In the genomic region with DNA sequence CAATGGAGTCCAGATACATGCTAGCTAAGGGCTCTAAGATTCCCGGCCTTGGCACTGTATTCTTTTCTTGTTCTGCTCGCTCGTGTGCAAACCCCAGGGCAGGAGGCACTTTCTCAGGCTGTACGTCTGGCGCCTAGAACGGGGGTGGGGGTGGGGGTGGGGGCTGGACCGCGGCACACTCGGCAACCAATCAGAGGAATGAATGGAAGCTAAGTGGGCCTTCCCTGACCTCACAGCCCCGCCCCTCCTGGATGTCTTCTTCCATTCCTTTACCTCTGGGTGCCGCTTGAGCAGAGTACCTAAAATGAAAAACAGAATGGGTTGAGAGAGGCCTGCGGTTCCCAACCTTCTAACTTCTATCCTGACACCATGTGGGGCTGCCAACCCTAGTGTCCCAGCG, we compare ENCODE assay signal across 15 mouse cellular contexts. TPM values are rescaled to one million over a fixed set of nuclear protein-coding genes. Genes with fewer than 3 reads are reported as not detected.
DNase-seq lines count a peak whose midpoint lies in the region; ATAC-seq and TF ChIP-seq lines count a peak whose summit lies in the region.
"Had no signal": no experiment of that assay in that cellular context is flagged by ENCODE, and none has a peak within 500 bp of the region (broad histone marks: within the 10 kb centered on the region; RNA-seq: fewer than 3 reads in every experiment).

No protein-coding gene starts in this region.

- no peak overlapping the region for H3K9ac ChIP-seq in forebrain, embryonic 16.5 days (replicated peaks; ENCODE audit: low read depth, low read length)
- H3K9ac ChIP-seq in lung, embryonic 14.5 days, result no peak overlapping the region
- H3K9ac ChIP-seq in embryonic facial prominence, embryonic 14.5 days (ENCODE audit: low read depth, low read length), result no peak overlapping the region
- H3K9ac ChIP-seq in limb, embryonic 15.5 days, result no peak overlapping the region
- H3K9ac ChIP-seq in lung, postnatal 0 days (replicated peaks; ENCODE audit: low read depth), result no peak overlapping the region
- H3K9ac ChIP-seq: lung, embryonic 15.5 days had no signal

- H3K27ac ChIP-seq in forebrain, embryonic 10.5 days, result peak overlapping the region; percentile 35; the same call in 1 of the 2 replicates
- no peak overlapping the region for H3K27ac ChIP-seq in forebrain, embryonic 16.5 days (ENCODE audit: low read length)
- no peak overlapping the region for H3K27ac ChIP-seq in lung, embryonic 14.5 days (ENCODE audit: low read depth)
- no peak overlapping the region for H3K27ac ChIP-seq in embryonic facial prominence, embryonic 14.5 days (replicated peaks; ENCODE audit: low read depth, low read length)
- H3K27ac ChIP-seq in limb, embryonic 15.5 days, result no peak overlapping the region
- no peak overlapping the region for H3K27ac ChIP-seq in lung, postnatal 0 days (ENCODE audit: low read length)
- H3K27ac ChIP-seq: lung, embryonic 15.5 days had no signal

- peaks cover 30% of the 10 kb centered on the region for H3K4me1 ChIP-seq in forebrain, embryonic 10.5 days
- H3K4me1 ChIP-seq in forebrain, embryonic 16.5 days (replicated peaks; ENCODE audit: control insufficient read depth, insufficient read depth, low read length), result peaks cover 6% of the 10 kb centered on the region
- H3K4me1 ChIP-seq in lung, embryonic 14.5 days (ENCODE audit: insufficient read depth), result peaks cover 12% of the 10 kb centered on the region
- H3K4me1 ChIP-seq in embryonic facial prominence, embryonic 14.5 days (ENCODE audit: control insufficient read depth, insufficient read depth, low read length), result peaks cover 28% of the 10 kb centered on the region
- peaks cover 35% of the 10 kb centered on the region for H3K4me1 ChIP-seq in limb, embryonic 15.5 days
- peaks cover 9% of the 10 kb centered on the region for H3K4me1 ChIP-seq in lung, postnatal 0 days (ENCODE audit: insufficient read depth, low read depth, low read length)

- no peaks in the 10 kb centered on the region for H3K9me3 ChIP-seq in forebrain, embryonic 10.5 days
- H3K9me3 ChIP-seq in forebrain, embryonic 16.5 days (ENCODE audit: control insufficient read depth, low read length), result no peaks in the 10 kb centered on the region
- H3K9me3 ChIP-seq in lung, embryonic 14.5 days (ENCODE audit: low read depth, low read length), result no peaks in the 10 kb centered on the region
- H3K9me3 ChIP-seq in embryonic facial prominence, embryonic 14.5 days (ENCODE audit: control insufficient read depth, low read length), result no peaks in the 10 kb centered on the region
- H3K9me3 ChIP-seq in limb, embryonic 15.5 days, result no peaks in the 10 kb centered on the region
- H3K9me3 ChIP-seq in lung, postnatal 0 days (ENCODE audit: low read length), result no peaks in the 10 kb centered on the region
- H3K9me3 ChIP-seq: lung, embryonic 15.5 days had no signal

- no peak for ATAC-seq in forebrain, embryonic 16.5 days
- no peak for ATAC-seq in lung, embryonic 14.5 days (ENCODE audit: insufficient read depth)
- ATAC-seq in embryonic facial prominence, embryonic 14.5 days (ENCODE audit: low read depth), result no peak
- 0 out of 2 replicates have a peak, but pooled peaks have one; percentile 21 for ATAC-seq in limb, embryonic 15.5 days (ENCODE audit: insufficient number of reproducible peaks, low FRiP score, low TSS enrichment, low read depth)
- no peak for ATAC-seq in lung, postnatal 0 days
- ATAC-seq: intestine, embryonic 16.5 days had no signal

- H3K36me3 ChIP-seq in forebrain, embryonic 10.5 days (replicated peaks), result peaks cover 12% of the 10 kb centered on the region; the same call in 1 of the 2 replicates
- no peaks in the 10 kb centered on the region for H3K36me3 ChIP-seq in forebrain, embryonic 16.5 days (ENCODE audit: control insufficient read depth, insufficient read depth)
- H3K36me3 ChIP-seq in lung, embryonic 14.5 days (ENCODE audit: insufficient read depth), result peaks cover 53% of the 10 kb centered on the region
- H3K36me3 ChIP-seq in embryonic facial prominence, embryonic 14.5 days (ENCODE audit: control insufficient read depth, insufficient read depth, low read length), result peaks cover 17% of the 10 kb centered on the region
- peaks cover 34% of the 10 kb centered on the region for H3K36me3 ChIP-seq in limb, embryonic 15.5 days
- peaks cover 17% of the 10 kb centered on the region for H3K36me3 ChIP-seq in lung, postnatal 0 days (ENCODE audit: insufficient read depth, low read length)

- TF ChIP-seq CTCF in lung, embryonic 14.5 days (IDR thresholded peaks at IDR 0.05; ENCODE audit: low read depth), result no peak
- no peak for TF ChIP-seq CTCF in lung, postnatal 0 days (IDR thresholded peaks at IDR 0.05)

- peak; percentile 42 for DNase-seq in forebrain, embryonic 10.5 days (ENCODE audit: extremely low spot score, low spot score)
- peak; percentile 28 for DNase-seq in lung, embryonic 14.5 days
- no peak for DNase-seq in lung, postnatal 14 days
- DNase-seq in embryonic facial prominence, embryonic 14.5 days (ENCODE audit: low spot score), result peak; percentile 54
- DNase-seq in ovary, adult 18-20 months (ENCODE audit: low spot score), result no peak
- no peak for DNase-seq in lung, postnatal 0 days (ENCODE audit: low spot score)
- DNase-seq: adrenal gland, postnatal 10 days; cerebellum, adult 11 months; right cerebral cortex, adult 18-20 months; thymus, postnatal 25 days had no signal

- TF ChIP-seq EP300 in lung, postnatal 0 days (IDR thresholded peaks at IDR 0.05), result no peak

- WGBS in forebrain, embryonic 10.5 days, result 9% methylated on average over 13 of the region's 13 CpGs
- 9% methylated on average over 13 of the region's 13 CpGs for WGBS in forebrain, embryonic 16.5 days
- WGBS in lung, embryonic 14.5 days, result 18% methylated on average over 13 of the region's 13 CpGs
- whole genome bisulfite sequencing in embryonic facial prominence, embryonic 14.5 days, result 14% methylated on average over 13 of the region's 13 CpGs
- WGBS in limb, embryonic 15.5 days, result 14% methylated on average over 13 of the region's 13 CpGs
- WGBS in lung, postnatal 0 days, result 31% methylated on average over 13 of the region's 13 CpGs

- no peak overlapping the region for H3K4me2 ChIP-seq in forebrain, embryonic 16.5 days (ENCODE audit: low read length)
- no peak overlapping the region for H3K4me2 ChIP-seq in lung, embryonic 14.5 days
- 0 out of 2 replicates have a peak overlapping the region, but pooled peaks have one; percentile 12 for H3K4me2 ChIP-seq in embryonic facial prominence, embryonic 14.5 days (ENCODE audit: low read depth, low read length)
- H3K4me2 ChIP-seq in limb, embryonic 15.5 days, result no peak overlapping the region
- H3K4me2 ChIP-seq in lung, postnatal 0 days (replicated peaks; ENCODE audit: low read depth, low read length), result no peak overlapping the region
- H3K4me2 ChIP-seq: lung, embryonic 15.5 days had no signal

- H3K4me3 ChIP-seq in forebrain, embryonic 10.5 days, result peak overlapping the region; percentile 15; the same call in 1 of the 2 replicates
- no peak overlapping the region for H3K4me3 ChIP-seq in forebrain, embryonic 16.5 days (replicated peaks; ENCODE audit: low read length)
- H3K4me3 ChIP-seq in lung, embryonic 14.5 days (ENCODE audit: low read depth, low read length), result no peak overlapping the region
- no peak overlapping the region for H3K4me3 ChIP-seq in embryonic facial prominence, embryonic 14.5 days (ENCODE audit: low read depth, low read length)
- H3K4me3 ChIP-seq in limb, embryonic 15.5 days, result no peak overlapping the region
- no peak overlapping the region for H3K4me3 ChIP-seq in lung, postnatal 0 days (ENCODE audit: low read depth, low read length)
- H3K4me3 ChIP-seq: erythroblast, embryonic 14.5 days; lung, embryonic 15.5 days had no signal

- peaks cover 22% of the 10 kb centered on the region for H3K27me3 ChIP-seq in forebrain, embryonic 10.5 days (ENCODE audit: poor library complexity, severe bottlenecking)
- H3K27me3 ChIP-seq in forebrain, embryonic 16.5 days (replicated peaks; ENCODE audit: control insufficient read depth, insufficient read depth, low read length), result no peaks in the 10 kb centered on the region
- no peaks in the 10 kb centered on the region for H3K27me3 ChIP-seq in lung, embryonic 14.5 days (ENCODE audit: insufficient read depth, low read length)
- H3K27me3 ChIP-seq in embryonic facial prominence, embryonic 14.5 days (replicated peaks; ENCODE audit: control insufficient read depth, insufficient read depth, low read length), result no peaks in the 10 kb centered on the region
- no peaks in the 10 kb centered on the region for H3K27me3 ChIP-seq in limb, embryonic 15.5 days
- H3K27me3 ChIP-seq in lung, postnatal 0 days (replicated peaks; ENCODE audit: insufficient read depth, low read length), result no peaks in the 10 kb centered on the region
- H3K27me3 ChIP-seq: lung, embryonic 15.5 days had no signal

RNA-seq across cellular contexts. Expression of gene Ltbr, which starts 4.8 kb away (rescaled TPM):
- 16.1 and 17.2 TPM in 2 replicates for polyA plus RNA-seq in forebrain, embryonic 10.5 days (2016; fragmentation: Nextera tagmentation; extraction: Ambion mirVana)
- polyA plus RNA-seq in forebrain, embryonic 16.5 days (2015; fragmentation: Nextera tagmentation; extraction: Ambion mirVana), result 10.4 and 11.6 TPM in 2 replicates
- 73.7 and 81.7 TPM in 2 replicates for polyA plus RNA-seq in lung, embryonic 14.5 days (2014; fragmentation: Nextera tagmentation; extraction: Ambion mirVana)
- polyA plus RNA-seq in embryonic facial prominence, embryonic 14.5 days (2014; fragmentation: Nextera tagmentation; extraction: Ambion mirVana), result 46.4 and 49.0 TPM in 2 replicates
- 47.0 and 50.5 TPM in 2 replicates for polyA plus RNA-seq in limb, embryonic 15.5 days (2015; fragmentation: Nextera tagmentation; extraction: Ambion mirVana)
- polyA plus RNA-seq in lung, postnatal 0 days (2015; fragmentation: Nextera tagmentation; extraction: Ambion mirVana), result 96.7 and 100 TPM in 2 replicates

RNA-seq across cellular contexts. Expression of gene Scnn1a, which starts 11.5 kb away (rescaled TPM):
- polyA plus RNA-seq in forebrain, embryonic 10.5 days (2016; fragmentation: Nextera tagmentation; extraction: Ambion mirVana), result 0.20 and 0.30 TPM in 2 replicates
- polyA plus RNA-seq in forebrain, embryonic 16.5 days (2015; fragmentation: Nextera tagmentation; extraction: Ambion mirVana), result 0.34 and 0.39 TPM in 2 replicates
- 1.8 and 2.2 TPM in 2 replicates for polyA plus RNA-seq in lung, embryonic 14.5 days (2014; fragmentation: Nextera tagmentation; extraction: Ambion mirVana)
- 1.5 and 3.2 TPM in 2 replicates for polyA plus RNA-seq in embryonic facial prominence, embryonic 14.5 days (2014; fragmentation: Nextera tagmentation; extraction: Ambion mirVana)
- 5.2 and 5.3 TPM in 2 replicates for polyA plus RNA-seq in limb, embryonic 15.5 days (2015; fragmentation: Nextera tagmentation; extraction: Ambion mirVana)
- polyA plus RNA-seq in lung, postnatal 0 days (2015; fragmentation: Nextera tagmentation; extraction: Ambion mirVana), result 106 and 123 TPM in 2 replicates

RNA-seq across cellular contexts. Expression of gene Tuba3a, which starts 23.1 kb away (rescaled TPM):
- 0.12 TPM in 1 of 2 replicates, not detected in the other for polyA plus RNA-seq in forebrain, embryonic 10.5 days (2016; fragmentation: Nextera tagmentation; extraction: Ambion mirVana)
- not detected in 2 replicates for polyA plus RNA-seq in forebrain, embryonic 16.5 days (2015; fragmentation: Nextera tagmentation; extraction: Ambion mirVana)
- 0.24 and 0.32 TPM in 2 replicates for polyA plus RNA-seq in lung, embryonic 14.5 days (2014; fragmentation: Nextera tagmentation; extraction: Ambion mirVana)
- 0.22 and 0.45 TPM in 2 replicates for polyA plus RNA-seq in embryonic facial prominence, embryonic 14.5 days (2014; fragmentation: Nextera tagmentation; extraction: Ambion mirVana)
- polyA plus RNA-seq in limb, embryonic 15.5 days (2015; fragmentation: Nextera tagmentation; extraction: Ambion mirVana), result 0.34 TPM in 1 of 2 replicates, not detected in the other
- polyA plus RNA-seq in lung, postnatal 0 days (2015; fragmentation: Nextera tagmentation; extraction: Ambion mirVana), result not detected in 2 replicates
- polyA plus RNA-seq: erythroblast, embryonic 14.5 days had no signal

RNA-seq across cellular contexts. Expression of gene Tnfrsf1a, which starts 40.2 kb away (rescaled TPM):
- polyA plus RNA-seq in forebrain, embryonic 10.5 days (2016; fragmentation: Nextera tagmentation; extraction: Ambion mirVana), result 24.1 and 24.4 TPM in 2 replicates
- 13.2 and 18.2 TPM in 2 replicates for polyA plus RNA-seq in forebrain, embryonic 16.5 days (2015; fragmentation: Nextera tagmentation; extraction: Ambion mirVana)
- polyA plus RNA-seq in lung, embryonic 14.5 days (2014; fragmentation: Nextera tagmentation; extraction: Ambion mirVana), result 82.5 and 83.3 TPM in 2 replicates
- 81.8 and 82.6 TPM in 2 replicates for polyA plus RNA-seq in embryonic facial prominence, embryonic 14.5 days (2014; fragmentation: Nextera tagmentation; extraction: Ambion mirVana)
- polyA plus RNA-seq in limb, embryonic 15.5 days (2015; fragmentation: Nextera tagmentation; extraction: Ambion mirVana), result 95.6 and 98.8 TPM in 2 replicates
- 107 and 108 TPM in 2 replicates for polyA plus RNA-seq in lung, postnatal 0 days (2015; fragmentation: Nextera tagmentation; extraction: Ambion mirVana)

Comparison
In these comparisons a context has a peak if more than half of its experiments do, and no peak if none do; other contexts are left out.
1. DNase-seq: peak in forebrain, embryonic 10.5 days (single experiment), lung, embryonic 14.5 days (single experiment) and embryonic facial prominence, embryonic 14.5 days (single experiment); none in lung, postnatal 14 days (single experiment), ovary, adult 18-20 months (single experiment) and lung, postnatal 0 days (single experiment).
2. RNA of gene Scnn1a, which starts 11.5 kb away (polyA plus RNA-seq): 106 to 123 TPM in lung, postnatal 0 days; 5.2 to 5.3 TPM in limb, embryonic 15.5 days, 1.5 to 3.2 TPM in embryonic facial prominence, embryonic 14.5 days, 1.8 to 2.2 TPM in lung, embryonic 14.5 days, 0.34 to 0.39 TPM in forebrain, embryonic 16.5 days and 0.20 to 0.30 TPM in forebrain, embryonic 10.5 days; every median in the first group is over 10 times any median in the second.